Mouse (Mus musculus): ENCODE measurements around the gene Ano1. TPM values are rescaled to one million over a fixed set of nuclear protein-coding genes. Genes with fewer than 3 reads are reported as not detected.

Gene Ano1
- polyA plus RNA-seq, 1 experiment from 2014 or later, result 9.8 TPM

- no peak overlapping the region for H3K4me3 ChIP-seq (ENCODE audit: low read depth, low read length)
- WGBS, result 43% methylated on average over 11 of the region's 12 CpGs
- H3K9ac ChIP-seq (ENCODE audit: low read depth, low read length), result no peak overlapping the region
- H3K27ac ChIP-seq (ENCODE audit: low read length), result no peak overlapping the region
- no peaks in the 10 kb centered on the region for H3K9me3 ChIP-seq (replicated peaks; ENCODE audit: control insufficient read depth, low read length, poor library complexity, severe bottlenecking)
- H3K27me3 ChIP-seq (ENCODE audit: control insufficient read depth, insufficient read depth, low read depth, low read length), result peaks cover 15% of the 10 kb centered on the region
- H3K36me3 ChIP-seq (ENCODE audit: control insufficient read depth, insufficient read depth, low read length), result no peaks in the 10 kb centered on the region
- ATAC-seq, result peak; percentile 32; the same call in 1 of the 2 replicates
- peak overlapping the region; percentile 91; the same call in 1 of the 2 replicates for H3K4me2 ChIP-seq (ENCODE audit: low read length)
- H3K4me1 ChIP-seq (ENCODE audit: control insufficient read depth, insufficient read depth, low read length), result peaks cover 6% of the 10 kb centered on the region; the same call in 1 of the 2 replicates
Measured at GRCm38 (mm10) chr7:144677341-144678086, 74.3 kb downstream of the Ano1 start.

GRCm38 (mm10) chr7:144675632-144676031 lies 76.1 kb downstream of the Ano1 start:
- WGBS, result 92% methylated on average over 8 of the region's 8 CpGs
- Histone ChIP-seq H3K9me3 (replicated peaks; ENCODE audit: control insufficient read depth, low read length, poor library complexity, severe bottlenecking) (no peaks in the 10 kb centered on the region), H3K27ac (ENCODE audit: low read length) (no peak overlapping the region), H3K4me3 (ENCODE audit: low read depth, low read length) (no peak overlapping the region), H3K4me2 (ENCODE audit: low read length) (no peak overlapping the region), H3K9ac (ENCODE audit: low read depth, low read length) (no peak overlapping the region), H3K27me3 (ENCODE audit: control insufficient read depth, insufficient read depth, low read depth, low read length) (peaks cover 15% of the 10 kb centered on the region), H3K4me1 (ENCODE audit: control insufficient read depth, insufficient read depth, low read length) (peaks cover 6% of the 10 kb centered on the region; the same call in 1 of the 2 replicates), H3K36me3 (ENCODE audit: control insufficient read depth, insufficient read depth, low read length) (no peaks in the 10 kb centered on the region)
- ATAC-seq, result no peak

- Histone ChIP-seq H3K27me3 (ENCODE audit: control insufficient read depth, insufficient read depth, low read depth, low read length) (no peaks in the 10 kb centered on the region), H3K4me1 (ENCODE audit: control insufficient read depth, insufficient read depth, low read length) (no peaks in the 10 kb centered on the region), H3K9me3 (replicated peaks; ENCODE audit: control insufficient read depth, low read length, poor library complexity, severe bottlenecking) (no peaks in the 10 kb centered on the region), H3K9ac (ENCODE audit: low read depth, low read length) (no peak overlapping the region), H3K4me3 (ENCODE audit: low read depth, low read length) (no peak overlapping the region), H3K27ac (ENCODE audit: low read length) (no peak overlapping the region), H3K4me2 (ENCODE audit: low read length) (no peak overlapping the region), H3K36me3 (ENCODE audit: control insufficient read depth, insufficient read depth, low read length) (no peaks in the 10 kb centered on the region)
- 97% methylated on average over 2 of the region's 2 CpGs for WGBS
- ATAC-seq, result no peak
Measured at GRCm38 (mm10) chr7:144669895-144670294, 81.9 kb downstream of the Ano1 start.

- no peaks in the 10 kb centered on the region for H3K36me3 ChIP-seq (ENCODE audit: control insufficient read depth, insufficient read depth, low read length)
- no peak for ATAC-seq
- no peaks in the 10 kb centered on the region for H3K9me3 ChIP-seq (replicated peaks; ENCODE audit: control insufficient read depth, low read length, poor library complexity, severe bottlenecking)
- H3K27me3 ChIP-seq (ENCODE audit: control insufficient read depth, insufficient read depth, low read depth, low read length), result no peaks in the 10 kb centered on the region
- 71% methylated on average over 7 of the region's 7 CpGs for WGBS
- H3K4me2 ChIP-seq (ENCODE audit: low read length), result no peak overlapping the region
- H3K27ac ChIP-seq (ENCODE audit: low read length), result no peak overlapping the region
- H3K9ac ChIP-seq (ENCODE audit: low read depth, low read length), result no peak overlapping the region
- no peak overlapping the region for H3K4me3 ChIP-seq (ENCODE audit: low read depth, low read length)
- H3K4me1 ChIP-seq (ENCODE audit: control insufficient read depth, insufficient read depth, low read length), result peaks cover 2% of the 10 kb centered on the region; the same call in 1 of the 2 replicates
Measured at GRCm38 (mm10) chr7:144668603-144669278, 83.0 kb downstream of the Ano1 start.

GRCm38 (mm10) chr7:144667091-144667490 lies 84.7 kb downstream of the Ano1 start:
- no peak overlapping the region for H3K4me2 ChIP-seq (ENCODE audit: low read length)
- WGBS, result 97% methylated on average over 6 of the region's 6 CpGs
- no peak overlapping the region for H3K27ac ChIP-seq (ENCODE audit: low read length)

GRCm38 (mm10) chr7:144665585-144665984 lies 86.2 kb downstream of the Ano1 start:
- Histone ChIP-seq H3K4me2 (ENCODE audit: low read length) (no peak overlapping the region), H3K4me3 (ENCODE audit: low read depth, low read length) (no peak overlapping the region), H3K9ac (ENCODE audit: low read depth, low read length) (no peak overlapping the region), H3K27me3 (ENCODE audit: control insufficient read depth, insufficient read depth, low read depth, low read length) (no peaks in the 10 kb centered on the region), H3K9me3 (replicated peaks; ENCODE audit: control insufficient read depth, low read length, poor library complexity, severe bottlenecking) (no peaks in the 10 kb centered on the region), H3K27ac (ENCODE audit: low read length) (no peak overlapping the region), H3K4me1 (ENCODE audit: control insufficient read depth, insufficient read depth, low read length) (peaks cover 2% of the 10 kb centered on the region; the same call in 1 of the 2 replicates), H3K36me3 (ENCODE audit: control insufficient read depth, insufficient read depth, low read length) (no peaks in the 10 kb centered on the region)
- ATAC-seq, result no peak
- 89% methylated on average over 3 of the region's 3 CpGs for WGBS

More at GRCm38 (mm10) chr7:144667091-144667490, 84.7 kb downstream of the Ano1 start:
- no peaks in the 10 kb centered on the region for H3K36me3 ChIP-seq (ENCODE audit: control insufficient read depth, insufficient read depth, low read length)
- H3K9ac ChIP-seq (ENCODE audit: low read depth, low read length), result no peak overlapping the region
- no peaks in the 10 kb centered on the region for H3K27me3 ChIP-seq (ENCODE audit: control insufficient read depth, insufficient read depth, low read depth, low read length)
- peaks cover 2% of the 10 kb centered on the region; the same call in 1 of the 2 replicates for H3K4me1 ChIP-seq (ENCODE audit: control insufficient read depth, insufficient read depth, low read length)
- ATAC-seq, result no peak
- H3K4me3 ChIP-seq (ENCODE audit: low read depth, low read length), result no peak overlapping the region
- H3K9me3 ChIP-seq (replicated peaks; ENCODE audit: control insufficient read depth, low read length, poor library complexity, severe bottlenecking), result no peaks in the 10 kb centered on the region

- Histone ChIP-seq H3K4me3 (ENCODE audit: low read depth, low read length) (no peak overlapping the region), H3K4me2 (ENCODE audit: low read length) (no peak overlapping the region), H3K9ac (ENCODE audit: low read depth, low read length) (no peak overlapping the region), H3K36me3 (ENCODE audit: control insufficient read depth, insufficient read depth, low read length) (no peaks in the 10 kb centered on the region), H3K27ac (ENCODE audit: low read length) (no peak overlapping the region), H3K4me1 (ENCODE audit: control insufficient read depth, insufficient read depth, low read length) (peaks cover 2% of the 10 kb centered on the region; the same call in 1 of the 2 replicates), H3K27me3 (ENCODE audit: control insufficient read depth, insufficient read depth, low read depth, low read length) (no peaks in the 10 kb centered on the region), H3K9me3 (replicated peaks; ENCODE audit: control insufficient read depth, low read length, poor library complexity, severe bottlenecking) (no peaks in the 10 kb centered on the region)
- ATAC-seq, result no peak
- WGBS, result 42% methylated on average over 6 of the region's 6 CpGs
Measured at GRCm38 (mm10) chr7:144663566-144663965, 88.2 kb downstream of the Ano1 start.

GRCm38 (mm10) chr7:144656261-144656967 lies 95.4 kb downstream of the Ano1 start:
- peaks cover 8% of the 10 kb centered on the region for H3K4me1 ChIP-seq (ENCODE audit: control insufficient read depth, insufficient read depth, low read length)
- ATAC-seq, result no peak
- WGBS, result 69% methylated on average over 9 of the region's 9 CpGs

More at GRCm38 (mm10) chr7:144656261-144656967, 95.4 kb downstream of the Ano1 start:
- Histone ChIP-seq H3K9ac (ENCODE audit: low read depth, low read length) (no peak overlapping the region), H3K9me3 (replicated peaks; ENCODE audit: control insufficient read depth, low read length, poor library complexity, severe bottlenecking) (no peaks in the 10 kb centered on the region), H3K4me3 (ENCODE audit: low read depth, low read length) (no peak overlapping the region), H3K27ac (ENCODE audit: low read length) (no peak overlapping the region), H3K27me3 (ENCODE audit: control insufficient read depth, insufficient read depth, low read depth, low read length) (no peaks in the 10 kb centered on the region), H3K4me2 (ENCODE audit: low read length) (no peak overlapping the region), H3K36me3 (ENCODE audit: control insufficient read depth, insufficient read depth, low read length) (no peaks in the 10 kb centered on the region)
